Mouse (Mus musculus) mammary gland, adult 2 months (tissue): Measurements from ENCODE around the gene Stk35. TPM values are rescaled to one million over a fixed set of nuclear protein-coding genes. Genes with fewer than 3 reads are reported as not detected.

Experiments used
- polyA plus RNA-seq: library from polyadenylated mRNA; depleted of rRNA; stranded (reverse); fragments of >200 nt; gene quantifications from 2 replicates; pipeline ENCODE4 v1.2.3, GENCODE M21; 2012; ENCODE audit warnings: low replicate concordance; rRNA removed

Stk35 gene
- 13.7 and 19.8 TPM in 2 replicates for polyA plus RNA-seq

GRCm38 (mm10) chr2:129800271-129800903 lies at the start of gene Stk35:
Gene Stk35 (plus strand): TSS chr2:129800517.

Other genes starting within 250 kb of the Stk35 start
- 72.3 and 74.6 TPM in 2 replicates for gene Sirpa, start 207.7 kb upstream of the Stk35 start, polyA plus RNA-seq
- not detected in 2 replicates for gene Pdyn, start 100.7 kb upstream of the Stk35 start, polyA plus RNA-seq
- 0.11 and 0.12 TPM in 2 replicates for gene Tgm3, start 211.8 kb downstream of the Stk35 start, polyA plus RNA-seq